Mouse (Mus musculus): ENCODE results near the gene Cdkl3. TPM values are rescaled to one million over a fixed set of nuclear protein-coding genes. Genes with fewer than 3 reads are reported as not detected.

The Cdkl3 gene
- polyA plus RNA-seq, 1 experiment, result 2.2 TPM

GRCm38 (mm10) chr11:52056198-52056597, 52.2 kb downstream of the Cdkl3 start:
- H3K4me2 ChIP-seq (ENCODE audit: low read depth), result no peak overlapping the region

GRCm38 (mm10) chr11:52059001-52059400, 55.0 kb downstream of the Cdkl3 start:
- H3K4me3 ChIP-seq, result no peak overlapping the region
- no peaks in the 10 kb centered on the region for H3K27me3 ChIP-seq (ENCODE audit: control insufficient read depth, insufficient read depth, insufficient read length)
- no peak overlapping the region for H3K4me2 ChIP-seq (ENCODE audit: low read depth)
- TF ChIP-seq POLR2A (IDR thresholded peaks at IDR 0.05; ENCODE audit: insufficient read length, low read depth) (no peak), E2F4 (IDR thresholded peaks at IDR 0.05; ENCODE audit: insufficient read depth) (no peak), CEBPB (IDR thresholded peaks at IDR 0.05; ENCODE audit: insufficient read depth, poor library complexity, severe bottlenecking) (no peak), MAX (IDR thresholded peaks at IDR 0.05; ENCODE audit: low read depth) (no peak), TCF12 (IDR thresholded peaks at IDR 0.05; ENCODE audit: insufficient read depth, poor library complexity, severe bottlenecking) (no peak), TCF3 (IDR thresholded peaks at IDR 0.05; ENCODE audit: insufficient read length, low read depth) (no peak), REST (IDR thresholded peaks at IDR 0.05; ENCODE audit: insufficient read depth, insufficient read length) (no peak), POLR2AphosphoS2 (IDR thresholded peaks at IDR 0.05; ENCODE audit: insufficient read length, low read depth) (no peak), SRF (IDR thresholded peaks at IDR 0.05; ENCODE audit: control insufficient read depth, insufficient read length, low read depth) (no peak)
- H3K36me3 ChIP-seq (ENCODE audit: control insufficient read depth, insufficient read depth), result no peaks in the 10 kb centered on the region
- no peak overlapping the region for H3ac ChIP-seq (ENCODE audit: control insufficient read depth, insufficient read length)
- no peaks in the 10 kb centered on the region for H3K79me2 ChIP-seq (ENCODE audit: control insufficient read depth, insufficient read depth)

More at GRCm38 (mm10) chr11:52056198-52056597, 52.2 kb downstream of the Cdkl3 start:
- Histone ChIP-seq H3K27me3 (ENCODE audit: control insufficient read depth, insufficient read depth, insufficient read length) (no peaks in the 10 kb centered on the region), H3ac (ENCODE audit: control insufficient read depth, insufficient read length) (no peak overlapping the region), H3K4me3 (no peak overlapping the region), H3K79me2 (ENCODE audit: control insufficient read depth, insufficient read depth) (no peaks in the 10 kb centered on the region), H3K36me3 (ENCODE audit: control insufficient read depth, insufficient read depth) (no peaks in the 10 kb centered on the region)
- TF ChIP-seq MAX (IDR thresholded peaks at IDR 0.05; ENCODE audit: low read depth) (no peak), USF1 (IDR thresholded peaks at IDR 0.05; ENCODE audit: low read depth) (no peak), POLR2A (IDR thresholded peaks at IDR 0.05; ENCODE audit: insufficient read length, low read depth) (no peak), TCF12 (IDR thresholded peaks at IDR 0.05; ENCODE audit: insufficient read depth, poor library complexity, severe bottlenecking) (no peak), CEBPB (IDR thresholded peaks at IDR 0.05; ENCODE audit: insufficient read depth, poor library complexity, severe bottlenecking) (no peak), MYOD1 (IDR thresholded peaks at IDR 0.05; ENCODE audit: control insufficient read depth in 1 of 3, insufficient read length in 2 of 3, low read depth in 2 of 3) (no peak), E2F4 (IDR thresholded peaks at IDR 0.05; ENCODE audit: insufficient read depth) (no peak), REST (IDR thresholded peaks at IDR 0.05; ENCODE audit: insufficient read depth, insufficient read length) (no peak), POLR2AphosphoS2 (IDR thresholded peaks at IDR 0.05; ENCODE audit: insufficient read length, low read depth) (no peak), SRF (IDR thresholded peaks at IDR 0.05; ENCODE audit: control insufficient read depth, insufficient read length, low read depth) (no peak), MYOG (IDR thresholded peaks at IDR 0.05; ENCODE audit: control insufficient read depth in 1 of 3, insufficient read depth in 1 of 3, insufficient read length in 2 of 3, low read depth in 2 of 3) (no peak), TCF3 (IDR thresholded peaks at IDR 0.05; ENCODE audit: insufficient read length, low read depth) (no peak)

- no peak overlapping the region for H3K4me3 ChIP-seq
- no peaks in the 10 kb centered on the region for H3K36me3 ChIP-seq (ENCODE audit: control insufficient read depth, insufficient read depth)
- no peaks in the 10 kb centered on the region for H3K27me3 ChIP-seq (ENCODE audit: control insufficient read depth, insufficient read depth, insufficient read length)
- H3ac ChIP-seq (ENCODE audit: control insufficient read depth, insufficient read length), result no peak overlapping the region
- no peak for TF ChIP-seq USF1 (IDR thresholded peaks at IDR 0.05; ENCODE audit: low read depth)
- TF ChIP-seq MYOG (IDR thresholded peaks at IDR 0.05; ENCODE audit: control insufficient read depth in 1 of 3, insufficient read depth in 1 of 3, insufficient read length in 2 of 3, low read depth in 2 of 3), result no peak
- TF ChIP-seq MYOD1 (IDR thresholded peaks at IDR 0.05; ENCODE audit: control insufficient read depth in 1 of 3, insufficient read length in 2 of 3, low read depth in 2 of 3), result no peak
- no peak for TF ChIP-seq MAX (IDR thresholded peaks at IDR 0.05; ENCODE audit: low read depth)
- TF ChIP-seq CEBPB (IDR thresholded peaks at IDR 0.05; ENCODE audit: insufficient read depth, poor library complexity, severe bottlenecking), result no peak
- TF ChIP-seq POLR2AphosphoS2 (IDR thresholded peaks at IDR 0.05; ENCODE audit: insufficient read length, low read depth), result no peak
- TF ChIP-seq E2F4 (IDR thresholded peaks at IDR 0.05; ENCODE audit: insufficient read depth), result no peak
- TF ChIP-seq TCF12 (IDR thresholded peaks at IDR 0.05; ENCODE audit: insufficient read depth, poor library complexity, severe bottlenecking), result no peak
- no peak for TF ChIP-seq TCF3 (IDR thresholded peaks at IDR 0.05; ENCODE audit: insufficient read length, low read depth)
- no peak for TF ChIP-seq POLR2A (IDR thresholded peaks at IDR 0.05; ENCODE audit: insufficient read length, low read depth)
- TF ChIP-seq SRF (IDR thresholded peaks at IDR 0.05; ENCODE audit: control insufficient read depth, insufficient read length, low read depth), result no peak
- TF ChIP-seq REST (IDR thresholded peaks at IDR 0.05; ENCODE audit: insufficient read depth, insufficient read length), result no peak
- no peaks in the 10 kb centered on the region for H3K79me2 ChIP-seq (ENCODE audit: control insufficient read depth, insufficient read depth)
- no peak overlapping the region for H3K4me2 ChIP-seq (ENCODE audit: low read depth)
Measured at GRCm38 (mm10) chr11:52060315-52060714, 56.3 kb downstream of the Cdkl3 start.

GRCm38 (mm10) chr11:52062406-52062805, 58.4 kb downstream of the Cdkl3 start:
- no peak overlapping the region for H3ac ChIP-seq (ENCODE audit: control insufficient read depth, insufficient read length)
- H3K79me2 ChIP-seq (ENCODE audit: control insufficient read depth, insufficient read depth), result no peaks in the 10 kb centered on the region
- H3K27me3 ChIP-seq (ENCODE audit: control insufficient read depth, insufficient read depth, insufficient read length), result no peaks in the 10 kb centered on the region
- no peaks in the 10 kb centered on the region for H3K36me3 ChIP-seq (ENCODE audit: control insufficient read depth, insufficient read depth)
- no peak for TF ChIP-seq CEBPB (IDR thresholded peaks at IDR 0.05; ENCODE audit: insufficient read depth, poor library complexity, severe bottlenecking)
- no peak for TF ChIP-seq REST (IDR thresholded peaks at IDR 0.05; ENCODE audit: insufficient read depth, insufficient read length)
- TF ChIP-seq TCF12 (IDR thresholded peaks at IDR 0.05; ENCODE audit: insufficient read depth, poor library complexity, severe bottlenecking), result no peak
- TF ChIP-seq USF1 (IDR thresholded peaks at IDR 0.05; ENCODE audit: low read depth), result no peak
- no peak for TF ChIP-seq MYOG (IDR thresholded peaks at IDR 0.05; ENCODE audit: control insufficient read depth in 1 of 3, insufficient read depth in 1 of 3, insufficient read length in 2 of 3, low read depth in 2 of 3)
- no peak for TF ChIP-seq TCF3 (IDR thresholded peaks at IDR 0.05; ENCODE audit: insufficient read length, low read depth)
- no peak for TF ChIP-seq POLR2A (IDR thresholded peaks at IDR 0.05; ENCODE audit: insufficient read length, low read depth)
- TF ChIP-seq E2F4 (IDR thresholded peaks at IDR 0.05; ENCODE audit: insufficient read depth), result no peak
- no peak for TF ChIP-seq SRF (IDR thresholded peaks at IDR 0.05; ENCODE audit: control insufficient read depth, insufficient read length, low read depth)
- TF ChIP-seq MYOD1 (IDR thresholded peaks at IDR 0.05; ENCODE audit: control insufficient read depth in 1 of 3, insufficient read length in 2 of 3, low read depth in 2 of 3), result no peak
- H3K4me3 ChIP-seq, result no peak overlapping the region
- H3K4me2 ChIP-seq (ENCODE audit: low read depth), result no peak overlapping the region
